Comparison of ENCODE assay signal across 22 mouse cellular contexts in genomic region chr7:49768509-49768908, GRCm38 (mm10).
"Had no signal": no experiment of that assay in that cellular context is flagged by ENCODE, and none has a peak within 500 bp of the region (broad histone marks: within the 10 kb centered on the region; RNA-seq: fewer than 3 reads in every experiment).

No protein-coding gene starts in this region.

- H3K9ac ChIP-seq: limb, embryonic 12.5 days; limb, embryonic 15.5 days; liver, embryonic 14.5 days; liver, postnatal 0 days; lung, embryonic 14.5 days; neural tube, embryonic 13.5 days had no signal

- H3K9me3 ChIP-seq: limb, embryonic 12.5 days; limb, embryonic 15.5 days; neural tube, embryonic 13.5 days had no signal

- H3K27me3 ChIP-seq: limb, embryonic 12.5 days; limb, embryonic 15.5 days had no signal

- DNase-seq: kidney, adult 2 months; kidney, postnatal 14 days; kidney, postnatal 4 days; left cerebral cortex, postnatal 4 days; liver, postnatal 0 days; lung, embryonic 14.5 days; lung, postnatal 4 days; right cerebral cortex, adult 18-20 months; right cerebral cortex, postnatal 14 days; right cerebral cortex, postnatal 4 days; thymus, adult 2 months; thymus, postnatal 14 days; thymus, postnatal 4 days had no signal

- ATAC-seq: intestine, postnatal 0 days; liver, postnatal 0 days; lung, postnatal 0 days had no signal

- H3K36me3 ChIP-seq: limb, embryonic 12.5 days; limb, embryonic 15.5 days; neural tube, embryonic 13.5 days had no signal

- H3K4me1 ChIP-seq: limb, embryonic 12.5 days; limb, embryonic 15.5 days; neural tube, embryonic 13.5 days had no signal

- H3K27ac ChIP-seq: limb, embryonic 12.5 days; limb, embryonic 15.5 days; liver, embryonic 14.5 days; neural tube, embryonic 13.5 days; stomach, postnatal 0 days had no signal

- H3K4me3 ChIP-seq: limb, embryonic 12.5 days; limb, embryonic 15.5 days; myocyte; neural tube, embryonic 13.5 days had no signal

- H3K4me2 ChIP-seq: limb, embryonic 12.5 days; limb, embryonic 15.5 days; liver, embryonic 11.5 days; lung, embryonic 14.5 days; neural tube, embryonic 13.5 days had no signal
